Mouse (Mus musculus) myocyte (in vitro differentiated cells): ENCODE measurements around the gene Akt2. TPM values are rescaled to one million over a fixed set of nuclear protein-coding genes. Genes with fewer than 3 reads are reported as not detected.

ENCODE experiments used
- H3K27me3 ChIP-seq: one replicate; pipeline ENCODE4 v1.6.1; 2011; ENCODE audit not compliant: control insufficient read depth, insufficient read depth, insufficient read length
- H3K36me3 ChIP-seq: one replicate; pipeline ENCODE4 v1.6.1; 2011; ENCODE audit not compliant: control insufficient read depth, insufficient read depth
- H3K4me2 ChIP-seq: one replicate; pipeline ENCODE4 v1.6.1; 2011; ENCODE audit warnings: low read depth, control low read depth
- H3K4me3 ChIP-seq: one replicate; pipeline ENCODE4 v1.5.1; 2011; ENCODE audit warnings: mild to moderate bottlenecking, control low read depth, moderate library complexity
- H3K79me2 ChIP-seq: one replicate; pipeline ENCODE4 v1.6.1; 2011; ENCODE audit not compliant: control insufficient read depth, insufficient read depth
- H3ac ChIP-seq: one replicate; pipeline ENCODE4 v1.6.1; 2011; ENCODE audit not compliant: control insufficient read depth, insufficient read length
- CEBPB ChIP-seq: IDR thresholded peaks from 2 replicates; pipeline ENCODE4 v1.6.1; 2011; ENCODE audit warnings: mild to moderate bottlenecking, moderate library complexity; ENCODE audit not compliant: poor library complexity, insufficient read depth, severe bottlenecking
- E2F4 ChIP-seq: IDR thresholded peaks from one replicate; pipeline ENCODE4 v1.6.1; 2011; ENCODE audit warnings: mild to moderate bottlenecking, control low read depth, moderate library complexity; ENCODE audit not compliant: insufficient read depth
- MAX ChIP-seq: IDR thresholded peaks from one replicate; pipeline ENCODE4 v1.6.1; 2011; ENCODE audit warnings: low read depth, mild to moderate bottlenecking, control low read depth
- MYOD1 ChIP-seq, 3 experiments: IDR thresholded peaks; one replicate each; pipeline ENCODE4 v1.6.1; 2011; ENCODE audit warnings: control low read depth in 2 of 3, low read depth in 2 of 3, mild to moderate bottlenecking in 2 of 3, moderate library complexity in 1 of 3; ENCODE audit not compliant: insufficient read length in 2 of 3, control insufficient read depth in 1 of 3
- MYOG ChIP-seq, 3 experiments: IDR thresholded peaks; one replicate each; pipeline ENCODE4 v1.6.1; 2011; ENCODE audit warnings: control low read depth in 2 of 3, low read depth in 2 of 3, mild to moderate bottlenecking in 2 of 3; ENCODE audit not compliant: insufficient read length in 2 of 3, control insufficient read depth in 1 of 3, insufficient read depth in 1 of 3
- POLR2A ChIP-seq: IDR thresholded peaks from one replicate; pipeline ENCODE4 v1.6.1; 2011; ENCODE audit warnings: low read depth, mild to moderate bottlenecking, control low read depth, moderate library complexity; ENCODE audit not compliant: insufficient read length
- POLR2AphosphoS2 ChIP-seq: IDR thresholded peaks from one replicate; pipeline ENCODE4 v1.6.1; 2011; ENCODE audit warnings: low read depth, control low read depth; ENCODE audit not compliant: insufficient read length
- REST ChIP-seq: IDR thresholded peaks from one replicate; pipeline ENCODE4 v1.6.1; 2011; ENCODE audit warnings: mild to moderate bottlenecking, control low read depth, moderate library complexity; ENCODE audit not compliant: insufficient read depth, insufficient read length
- SRF ChIP-seq: IDR thresholded peaks from one replicate; pipeline ENCODE4 v1.6.1; 2011; ENCODE audit warnings: low read depth; ENCODE audit not compliant: control insufficient read depth, insufficient read length
- TCF12 ChIP-seq: IDR thresholded peaks from one replicate; pipeline ENCODE4 v1.6.1; 2011; ENCODE audit warnings: mild to moderate bottlenecking, control low read depth; ENCODE audit not compliant: poor library complexity, insufficient read depth, severe bottlenecking
- TCF3 ChIP-seq: IDR thresholded peaks from one replicate; pipeline ENCODE4 v1.6.1; 2011; ENCODE audit warnings: low read depth, control low read depth; ENCODE audit not compliant: insufficient read length
- USF1 ChIP-seq: IDR thresholded peaks from one replicate; pipeline ENCODE4 v1.6.1; 2011; ENCODE audit warnings: low read depth, mild to moderate bottlenecking, control low read depth, moderate library complexity
- polyA plus RNA-seq: library from polyadenylated mRNA; unstranded; fragments of >200 nt; fragmentation: generic; extraction: Trizol; gene quantifications from one replicate; pipeline ENCODE4 v1.2.1, GENCODE M21; 2012; ENCODE audit warnings: missing spikeins

The Akt2 gene
- polyA plus RNA-seq, 1 experiment, result 343 TPM

DNA sequence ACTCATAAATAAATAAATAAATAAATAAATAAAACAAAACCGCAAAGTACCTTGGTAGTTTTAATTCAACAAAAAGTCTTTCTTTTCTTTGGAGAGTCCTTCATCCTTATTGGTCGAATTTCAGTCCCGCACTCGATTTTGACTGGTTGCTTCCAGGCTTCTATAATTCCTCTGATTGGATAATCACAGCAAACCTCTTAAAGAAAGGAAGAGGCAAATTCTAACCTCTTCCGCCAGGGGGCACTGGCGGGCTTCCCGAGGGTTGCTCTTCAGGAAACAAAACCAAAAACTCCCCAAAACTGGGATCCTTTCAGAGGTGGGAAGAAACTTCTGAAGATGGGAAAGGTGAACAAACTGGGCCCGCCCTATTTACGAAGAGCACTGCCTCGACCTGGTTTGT lies 59.6 kb downstream of the Akt2 start:
- H3K79me2 ChIP-seq, result no peaks in the 10 kb centered on the region
- peak overlapping the region; percentile 41 for H3K4me2 ChIP-seq
- H3K27me3 ChIP-seq, result peaks cover 18% of the 10 kb centered on the region
- TF ChIP-seq REST (no peak), E2F4 (no peak), MAX (no peak), MYOG (IDR thresholded peaks at IDR 0.05; ENCODE audit: control insufficient read depth in 1 of 3, insufficient read depth in 1 of 3, insufficient read length in 2 of 3, low read depth in 2 of 3) (no peak), TCF12 (no peak), POLR2A (no peak), POLR2AphosphoS2 (no peak), CEBPB (no peak), SRF (no peak), USF1 (no peak), TCF3 (no peak), MYOD1 (IDR thresholded peaks at IDR 0.05; ENCODE audit: control insufficient read depth in 1 of 3, insufficient read length in 2 of 3, low read depth in 2 of 3) (no peak)
- H3ac ChIP-seq, result no peak overlapping the region
- no peaks in the 10 kb centered on the region for H3K36me3 ChIP-seq
- H3K4me3 ChIP-seq, result no peak overlapping the region

DNA sequence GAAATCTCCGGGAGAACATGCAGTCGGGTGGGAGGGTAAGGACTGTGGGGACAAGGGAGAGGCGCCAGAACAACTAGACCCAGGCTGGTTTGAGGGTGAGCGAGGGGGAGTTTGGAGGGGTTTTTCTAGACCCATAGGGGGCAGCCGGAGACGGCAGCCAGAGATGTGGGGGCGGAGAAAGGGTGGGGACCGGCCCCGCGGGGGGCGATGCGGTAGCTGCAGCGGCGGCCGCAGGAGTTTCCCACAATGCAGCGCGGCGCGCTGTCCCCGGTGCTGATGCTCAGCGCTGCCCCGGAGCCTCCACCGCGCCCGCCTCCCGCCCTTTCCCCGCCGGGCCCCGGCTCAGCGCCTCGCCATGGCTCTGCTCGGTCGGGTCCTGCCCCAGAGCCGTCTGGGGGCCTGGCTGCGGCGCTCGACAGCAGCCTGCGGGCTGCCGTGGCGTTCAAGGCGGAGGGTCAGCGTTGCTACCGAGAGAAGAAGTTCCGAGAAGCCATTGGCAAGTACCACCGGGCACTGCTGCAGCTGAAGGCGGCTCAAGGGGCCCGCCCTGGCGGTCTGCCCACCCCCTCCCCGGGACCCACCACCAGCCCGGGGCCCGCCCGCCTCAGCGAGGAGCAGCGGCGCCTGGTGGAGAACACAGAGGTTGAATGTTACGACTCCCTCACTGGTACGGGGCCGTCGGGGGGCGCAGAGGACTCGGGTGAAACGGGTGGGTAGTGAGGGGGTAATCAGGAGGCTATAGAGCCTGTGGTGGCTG lies 62.5 kb downstream of the Akt2 start, which contains the start of gene Ttc9b:
Ttc9b (plus strand) TSS at position 235 of the 757 bp plus-strand sequence.
- Histone ChIP-seq H3K4me3 (no peak within 1 kb of the TSS), H3K4me2 (no peak within 1 kb of the TSS), H3K79me2 (no peaks in the 10 kb centered on the region), H3K27me3 (peaks cover 18% of the 10 kb centered on the region), H3ac (no peak within 1 kb of the TSS), H3K36me3 (no peaks in the 10 kb centered on the region)
- peak; percentile 86 for TF ChIP-seq REST
- no peak for TF ChIP-seq POLR2A
- TF ChIP-seq CEBPB, result no peak
- no peak for TF ChIP-seq SRF
- no peak for TF ChIP-seq E2F4
- TF ChIP-seq TCF3, result no peak
- no peak for TF ChIP-seq TCF12
- no peak for TF ChIP-seq POLR2AphosphoS2
- no peak for TF ChIP-seq MYOG (IDR thresholded peaks at IDR 0.05; ENCODE audit: control insufficient read depth in 1 of 3, insufficient read depth in 1 of 3, insufficient read length in 2 of 3, low read depth in 2 of 3)

DNA sequence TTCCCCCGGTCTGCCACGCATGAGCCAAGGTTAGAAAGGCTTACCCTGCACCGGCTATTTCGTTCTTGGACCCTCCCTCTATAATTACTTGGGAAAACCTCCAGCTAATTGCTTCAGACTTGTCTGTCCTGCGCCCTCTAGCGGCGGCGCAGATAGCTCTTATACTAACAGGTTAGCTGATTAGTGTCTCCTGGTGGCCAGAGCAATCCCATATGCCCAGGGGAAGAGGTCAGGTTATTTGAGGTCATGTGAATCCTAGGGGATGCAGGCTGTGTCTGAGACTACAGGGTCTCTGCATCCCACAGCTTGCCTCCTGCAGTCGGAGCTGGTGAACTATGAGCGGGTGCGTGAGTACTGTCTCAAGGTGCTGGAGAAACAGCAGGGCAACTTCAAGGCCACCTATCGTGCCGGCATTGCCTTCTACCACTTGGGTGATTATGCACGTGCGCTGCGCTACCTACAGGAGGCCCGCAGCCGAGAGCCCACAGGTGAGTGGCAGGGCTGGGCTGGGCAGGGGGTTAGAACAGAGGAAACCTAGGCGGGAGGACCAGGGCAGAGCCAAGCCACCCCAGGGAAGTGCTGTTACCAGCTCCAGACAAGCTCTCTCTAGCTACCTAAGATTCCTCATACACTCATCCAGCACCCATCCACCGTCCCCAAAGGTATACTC lies 63.4 kb downstream of the Akt2 start:
- H3K79me2 ChIP-seq, result no peaks in the 10 kb centered on the region
- no peak overlapping the region for H3K4me2 ChIP-seq
- no peak overlapping the region for H3K4me3 ChIP-seq
- no peak overlapping the region for H3ac ChIP-seq
- H3K27me3 ChIP-seq, result peaks cover 18% of the 10 kb centered on the region
- no peaks in the 10 kb centered on the region for H3K36me3 ChIP-seq
- no peak for TF ChIP-seq CEBPB
- no peak for TF ChIP-seq E2F4
- no peak for TF ChIP-seq TCF12
- no peak for TF ChIP-seq SRF
- no peak for TF ChIP-seq MYOD1 (IDR thresholded peaks at IDR 0.05; ENCODE audit: control insufficient read depth in 1 of 3, insufficient read length in 2 of 3, low read depth in 2 of 3)
- no peak for TF ChIP-seq POLR2AphosphoS2
- no peak for TF ChIP-seq TCF3
- no peak for TF ChIP-seq MAX
- TF ChIP-seq POLR2A, result no peak
- no peak for TF ChIP-seq MYOG (IDR thresholded peaks at IDR 0.05; ENCODE audit: control insufficient read depth in 1 of 3, insufficient read depth in 1 of 3, insufficient read length in 2 of 3, low read depth in 2 of 3)
- no peak for TF ChIP-seq REST
- TF ChIP-seq USF1, result no peak

DNA sequence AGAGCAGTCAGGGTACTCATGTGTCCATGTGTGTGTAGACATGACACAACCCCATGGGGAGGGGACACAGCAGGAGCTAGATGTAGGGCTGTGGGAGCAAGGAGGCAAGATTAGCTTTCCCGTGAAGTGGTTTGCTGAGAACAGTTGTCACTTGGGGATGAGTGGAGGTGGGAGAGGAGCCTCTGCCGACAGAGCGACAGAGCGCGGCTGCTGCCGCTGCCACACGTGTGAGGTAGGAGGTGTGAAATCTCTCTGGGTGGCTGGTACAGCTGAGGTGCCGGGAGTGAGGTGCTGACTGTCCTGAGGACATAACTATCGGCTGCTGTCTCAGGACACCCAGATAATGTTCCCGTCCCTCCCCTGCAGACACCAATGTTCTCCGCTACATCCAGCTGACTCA lies 64.2 kb downstream of the Akt2 start:
- H3K4me2 ChIP-seq, result no peak overlapping the region
- H3ac ChIP-seq, result no peak overlapping the region
- TF ChIP-seq MAX (no peak), SRF (no peak), MYOG (IDR thresholded peaks at IDR 0.05; ENCODE audit: control insufficient read depth in 1 of 3, insufficient read depth in 1 of 3, insufficient read length in 2 of 3, low read depth in 2 of 3) (no peak), TCF3 (no peak), POLR2A (no peak), REST (no peak), E2F4 (no peak), MYOD1 (IDR thresholded peaks at IDR 0.05; ENCODE audit: control insufficient read depth in 1 of 3, insufficient read length in 2 of 3, low read depth in 2 of 3) (no peak), USF1 (no peak), CEBPB (no peak), POLR2AphosphoS2 (no peak), TCF12 (no peak)
- no peaks in the 10 kb centered on the region for H3K36me3 ChIP-seq
- H3K79me2 ChIP-seq, result no peaks in the 10 kb centered on the region
- H3K4me3 ChIP-seq, result no peak overlapping the region
- peaks cover 18% of the 10 kb centered on the region for H3K27me3 ChIP-seq

DNA sequence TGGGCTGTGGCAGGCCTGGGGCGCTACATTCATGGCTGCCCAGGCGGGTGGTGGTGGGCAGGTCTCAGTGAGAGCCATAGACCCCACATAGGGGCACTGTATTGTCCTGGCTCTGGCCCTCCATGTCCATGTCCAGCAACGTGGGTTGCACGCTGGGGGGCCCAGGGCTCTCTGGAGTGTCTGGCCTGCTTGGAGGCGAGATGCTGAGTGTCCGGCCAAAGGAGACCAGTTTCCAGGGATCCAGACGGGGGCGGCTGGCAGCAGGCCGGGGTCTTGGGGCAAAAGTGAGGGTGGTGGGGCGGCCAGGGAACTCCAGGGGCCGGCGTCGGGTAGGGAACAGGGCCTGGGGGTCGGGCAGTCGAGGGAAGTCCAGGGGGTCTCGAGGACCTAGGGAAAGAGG lies 65.2 kb downstream of the Akt2 start:
- TF ChIP-seq REST (no peak), POLR2A (no peak), SRF (no peak)
- no peak overlapping the region for H3ac ChIP-seq
- no peaks in the 10 kb centered on the region for H3K36me3 ChIP-seq
- peaks cover 18% of the 10 kb centered on the region for H3K27me3 ChIP-seq
- H3K79me2 ChIP-seq, result no peaks in the 10 kb centered on the region
- H3K4me3 ChIP-seq, result no peak overlapping the region
- H3K4me2 ChIP-seq, result no peak overlapping the region
